Mouse (Mus musculus) limb, embryonic 15.5 days (tissue): ENCODE data around the gene Spata3. TPM values are rescaled to one million over a fixed set of nuclear protein-coding genes. Genes with fewer than 3 reads are reported as not detected.

Experiments used
- ATAC-seq: fragments of 200-750 bp; cut with Nextera tagmentation; 2 replicates; pipeline ENCODE4 v1.8.0; 2017; ENCODE audit warnings: low read depth, moderate TSS enrichment; ENCODE audit not compliant: insufficient number of reproducible peaks, low FRiP score, low TSS enrichment
- H3K27ac ChIP-seq: fragments of 300-500 bp; sonication (generic); 2 replicates; pipeline ENCODE4 v1.5.1; 2015; ENCODE audit warnings: moderate library complexity, mild to moderate bottlenecking, inconsistent platforms
- H3K27me3 ChIP-seq: fragments of 300-500 bp; sonication (generic); 2 replicates; pipeline ENCODE4 v1.6.1; 2015; ENCODE audit warnings: inconsistent platforms
- H3K36me3 ChIP-seq: fragments of 300-500 bp; sonication (generic); 2 replicates; pipeline ENCODE4 v1.6.1; 2015; ENCODE audit warnings: inconsistent platforms
- H3K4me1 ChIP-seq: fragments of 300-500 bp; sonication (generic); 2 replicates; pipeline ENCODE4 v1.6.1; 2015; ENCODE audit warnings: inconsistent platforms
- H3K4me2 ChIP-seq: fragments of 300-500 bp; sonication (generic); 2 replicates; pipeline ENCODE4 v1.6.1; 2015; ENCODE audit warnings: mild to moderate bottlenecking, inconsistent platforms
- H3K4me3 ChIP-seq: fragments of 300-500 bp; sonication (generic); 2 replicates; pipeline ENCODE4 v1.5.1; 2015; ENCODE audit warnings: mild to moderate bottlenecking, inconsistent platforms
- H3K9ac ChIP-seq: fragments of 300-500 bp; sonication (generic); 2 replicates; pipeline ENCODE4 v1.6.1; 2015; ENCODE audit warnings: inconsistent platforms
- H3K9me3 ChIP-seq: fragments of 300-500 bp; sonication (generic); 2 replicates; pipeline ENCODE4 v1.6.1; 2016; ENCODE audit warnings: inconsistent platforms
- WGBS: fragments of 180-500 bp; shearing (Covaris S2); methylation state at CpG from one replicate; pipeline ENCODE4 v1.1.7; 2015; 5-methylcytosine and 5-hydroxymethylcytosine counted together
- polyA plus RNA-seq: library from polyadenylated mRNA; unstranded; fragments of >200 nt; fragmentation: Nextera tagmentation; extraction: Ambion mirVana; gene quantifications from 2 replicates; pipeline ENCODE4 v1.2.1, GENCODE M21; 2015

Gene Spata3
- polyA plus RNA-seq, 1 experiment from 2014 or later: not detected

DNA sequence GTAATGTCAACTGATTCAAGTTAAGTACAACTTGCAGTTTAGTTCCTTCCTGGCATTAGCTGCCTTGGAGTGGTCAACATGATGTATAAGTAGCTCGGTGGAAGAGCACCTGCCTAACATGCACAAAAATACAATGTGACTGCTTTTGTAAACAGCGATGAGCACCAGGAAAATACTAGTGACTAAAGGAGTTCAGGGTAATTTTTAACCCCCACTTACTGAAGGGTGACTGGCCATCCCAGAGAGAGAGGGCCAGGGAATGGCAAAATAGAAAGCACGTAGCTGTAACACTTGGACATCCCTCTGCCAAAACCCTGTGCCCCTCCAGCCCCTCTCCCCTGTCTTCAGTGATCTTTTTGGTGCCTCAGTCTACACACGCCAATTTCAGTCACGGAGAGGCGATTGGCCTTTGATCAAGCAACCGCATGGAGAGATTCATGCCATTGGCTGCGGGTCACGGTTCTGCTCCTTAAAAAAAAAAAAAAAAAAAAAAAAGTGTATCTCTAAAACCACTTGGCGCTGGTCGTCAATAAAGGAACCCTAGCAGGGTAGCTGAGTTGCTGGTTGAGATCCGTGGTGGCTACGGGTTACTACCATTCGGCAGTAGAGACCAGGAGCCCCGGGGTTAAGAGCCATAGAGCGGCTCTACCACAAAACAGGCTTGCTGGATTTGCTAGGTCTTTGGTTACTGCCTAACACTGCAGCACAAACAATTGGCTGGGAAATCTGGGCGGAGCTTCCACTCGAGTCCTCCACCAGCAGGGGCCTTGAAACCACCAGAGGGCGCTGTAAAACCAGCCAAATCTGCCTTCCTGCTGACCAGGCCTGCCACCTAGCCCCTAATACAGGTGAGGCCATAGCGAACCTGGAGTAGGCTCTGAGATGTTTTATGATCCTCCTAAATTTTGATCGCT lies 42.5 kb downstream of the Spata3 start:
- H3K4me2 ChIP-seq: peak overlapping the region; percentile 54
- no peaks in the 10 kb centered on the region for H3K9me3 ChIP-seq
- WGBS: 11% methylated on average over 21 of the region's 21 CpGs
- peak overlapping the region; percentile 37 for H3K4me3 ChIP-seq
- no peaks in the 10 kb centered on the region for H3K36me3 ChIP-seq
- no peak overlapping the region for H3K9ac ChIP-seq
- H3K4me1 ChIP-seq: peaks cover 12% of the 10 kb centered on the region; the same call in 1 of the 2 replicates
- H3K27ac ChIP-seq: no peak overlapping the region
- ATAC-seq: peak; percentile 62
- H3K27me3 ChIP-seq: no peaks in the 10 kb centered on the region

DNA sequence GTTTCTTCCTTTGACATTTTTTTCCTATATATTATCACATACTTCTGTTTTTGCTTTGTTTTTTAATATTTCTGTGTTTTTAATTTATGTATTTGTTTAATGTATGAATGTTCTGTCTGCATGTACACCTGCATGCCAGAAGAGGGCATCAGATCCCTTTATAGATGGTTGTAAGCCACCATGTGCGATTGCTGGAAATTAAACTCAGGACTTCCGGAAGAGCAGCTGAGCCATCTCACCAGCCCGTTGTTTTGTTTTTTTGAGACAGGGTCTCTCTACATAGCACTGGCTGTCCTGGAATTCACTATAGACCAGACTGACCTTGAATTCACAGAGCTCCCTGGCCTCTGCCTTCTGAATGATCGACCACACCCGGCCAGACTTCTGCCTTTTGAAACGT lies 45.9 kb downstream of the Spata3 start:
- Histone ChIP-seq H3K27ac (no peak overlapping the region), H3K4me1 (peaks cover 14% of the 10 kb centered on the region), H3K4me3 (no peak overlapping the region), H3K4me2 (no peak overlapping the region), H3K27me3 (no peaks in the 10 kb centered on the region), H3K9me3 (no peaks in the 10 kb centered on the region), H3K9ac (no peak overlapping the region), H3K36me3 (no peaks in the 10 kb centered on the region)
- no peak for ATAC-seq
- 81% methylated on average over 6 of the region's 6 CpGs for WGBS

DNA sequence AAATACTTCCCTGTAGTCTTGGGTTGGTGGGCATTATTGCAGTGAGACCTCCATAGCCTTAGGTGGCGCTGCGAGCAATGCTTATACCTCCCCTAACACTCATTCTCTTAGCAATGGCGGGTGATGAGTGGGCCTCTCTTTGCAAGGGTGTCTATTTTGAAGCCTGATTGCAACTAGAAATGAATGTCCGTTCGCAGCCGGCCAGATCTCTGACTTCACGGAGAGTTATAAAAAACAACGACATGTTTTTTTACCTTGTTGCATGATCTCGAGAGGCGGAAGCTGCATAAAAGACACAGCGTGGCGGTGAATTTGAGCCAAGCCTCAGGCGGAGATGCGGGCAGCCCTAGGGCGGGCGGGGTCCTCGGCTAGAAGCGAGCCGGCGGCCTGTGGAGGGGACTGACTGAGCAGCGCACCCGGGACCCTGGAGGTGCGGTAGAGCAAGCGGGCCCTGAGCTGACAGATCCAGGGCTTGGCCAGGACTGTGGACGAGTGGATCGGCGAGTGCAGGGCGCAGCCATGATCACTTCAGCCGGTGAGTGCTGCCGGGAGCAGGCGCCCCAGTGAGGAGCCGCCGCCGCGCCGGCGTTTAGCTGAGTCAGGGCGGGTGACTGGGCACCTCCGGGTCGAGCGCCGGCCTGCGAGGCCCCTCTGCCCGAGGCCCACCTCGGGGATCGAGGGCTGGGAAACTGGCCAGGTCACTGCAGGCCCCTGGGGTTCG lies 47.8 kb downstream of the Spata3 start, which contains the start of gene Psmd1:
Psmd1 (plus strand) TSS at position 117 of the 721 bp plus-strand sequence.
- H3K9me3 ChIP-seq: no peaks in the 10 kb centered on the region
- ATAC-seq: peak; percentile 94
- H3K4me3 ChIP-seq: peak within 1 kb of the TSS; percentile 95
- H3K4me2 ChIP-seq: peak within 1 kb of the TSS; percentile 75
- H3K36me3 ChIP-seq: no peaks in the 10 kb centered on the region
- peak within 1 kb of the TSS; percentile 81 for H3K27ac ChIP-seq
- H3K9ac ChIP-seq: peak within 1 kb of the TSS; percentile 97
- WGBS: under 1% methylated on average over 46 of the region's 47 CpGs
- peaks cover 10% of the 10 kb centered on the region for H3K4me1 ChIP-seq
- H3K27me3 ChIP-seq: no peaks in the 10 kb centered on the region

DNA sequence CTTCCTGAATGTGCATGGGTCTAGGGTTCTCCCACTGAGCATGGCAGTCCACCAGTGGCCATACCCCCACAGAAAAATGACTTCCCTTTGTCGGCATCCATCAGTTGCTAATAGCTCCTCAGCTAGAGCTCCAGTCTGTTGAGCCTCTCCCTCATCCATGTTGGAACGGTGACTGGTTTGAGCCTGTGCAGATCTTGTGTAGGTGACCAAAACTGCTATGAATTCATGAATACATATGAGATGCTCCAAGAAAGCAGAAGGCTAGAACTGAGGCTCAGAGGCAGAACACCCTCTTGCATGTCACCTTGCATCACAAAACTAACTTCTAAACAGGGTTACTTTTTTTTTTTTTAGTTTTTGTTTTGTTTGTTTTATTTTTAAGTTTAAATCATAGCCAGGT lies 59.9 kb downstream of the Spata3 start:
- Histone ChIP-seq H3K36me3 (peaks cover 73% of the 10 kb centered on the region), H3K9ac (no peak overlapping the region), H3K27ac (no peak overlapping the region), H3K27me3 (no peaks in the 10 kb centered on the region), H3K4me3 (no peak overlapping the region), H3K4me1 (no peaks in the 10 kb centered on the region), H3K9me3 (no peaks in the 10 kb centered on the region), H3K4me2 (no peak overlapping the region)
- ATAC-seq: no peak
- WGBS: 95% methylated on average over 2 of the region's 2 CpGs

Other genes starting within 250 kb of the Spata3 start
- 1.0 and 2.1 TPM in 2 replicates for gene A630001G21Rik, start 238.2 kb upstream of the Spata3 start, polyA plus RNA-seq
- gene Cab39, start 223.4 kb upstream of the Spata3 start, polyA plus RNA-seq: 20.5 and 26.9 TPM in 2 replicates
- gene Itm2c, start 122.5 kb upstream of the Spata3 start, polyA plus RNA-seq: 306 and 309 TPM in 2 replicates
- 0.35 and 0.55 TPM in 2 replicates for gene 4933407L21Rik, start 88.3 kb upstream of the Spata3 start, polyA plus RNA-seq
- 0.06 and 0.15 TPM in 2 replicates for gene Gpr55, start 55.8 kb upstream of the Spata3 start, polyA plus RNA-seq
- 0.29 and 0.47 TPM in 2 replicates for gene 2810459M11Rik, start 29.0 kb downstream of the Spata3 start, polyA plus RNA-seq
- gene Psmd1, start 47.6 kb downstream of the Spata3 start, polyA plus RNA-seq: 148 and 155 TPM in 2 replicates
- 0.92 and 1.5 TPM in 2 replicates for gene Htr2b, start 95.2 kb downstream of the Spata3 start, polyA plus RNA-seq
- 0.47 TPM in 1 of 2 replicates, not detected in the other for gene Gm21972, start 116.8 kb downstream of the Spata3 start, polyA plus RNA-seq
- gene Armc9, start 138.0 kb downstream of the Spata3 start, polyA plus RNA-seq: 16.6 and 19.2 TPM in 2 replicates